Mouse (Mus musculus): ENCODE results near the gene Ifitm2.
A peak's percentile ranks its signal among the peaks of the same experiment; 100 is the strongest.

Gene Ifitm2

DNA sequence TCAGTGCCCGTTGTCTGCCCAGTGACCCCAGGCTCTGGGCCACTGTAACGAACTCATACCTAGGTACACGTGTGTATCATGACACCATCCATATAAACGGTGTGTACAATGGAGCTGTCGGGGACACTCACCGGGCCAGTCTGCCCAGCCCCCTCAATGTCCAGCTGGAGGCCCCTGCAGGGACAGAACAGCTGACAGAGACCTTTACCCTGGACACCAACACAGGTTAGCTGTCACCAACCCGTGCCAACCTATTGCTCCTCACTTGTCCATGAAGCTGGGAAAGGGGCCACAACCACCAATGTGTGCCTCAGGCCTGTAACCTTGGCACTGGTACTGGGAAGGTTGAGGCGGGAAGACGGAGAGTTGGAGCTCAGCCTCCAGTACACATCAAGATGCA is 13.4 kb downstream of the Ifitm2 start:
- no peak for DNase-seq

DNA sequence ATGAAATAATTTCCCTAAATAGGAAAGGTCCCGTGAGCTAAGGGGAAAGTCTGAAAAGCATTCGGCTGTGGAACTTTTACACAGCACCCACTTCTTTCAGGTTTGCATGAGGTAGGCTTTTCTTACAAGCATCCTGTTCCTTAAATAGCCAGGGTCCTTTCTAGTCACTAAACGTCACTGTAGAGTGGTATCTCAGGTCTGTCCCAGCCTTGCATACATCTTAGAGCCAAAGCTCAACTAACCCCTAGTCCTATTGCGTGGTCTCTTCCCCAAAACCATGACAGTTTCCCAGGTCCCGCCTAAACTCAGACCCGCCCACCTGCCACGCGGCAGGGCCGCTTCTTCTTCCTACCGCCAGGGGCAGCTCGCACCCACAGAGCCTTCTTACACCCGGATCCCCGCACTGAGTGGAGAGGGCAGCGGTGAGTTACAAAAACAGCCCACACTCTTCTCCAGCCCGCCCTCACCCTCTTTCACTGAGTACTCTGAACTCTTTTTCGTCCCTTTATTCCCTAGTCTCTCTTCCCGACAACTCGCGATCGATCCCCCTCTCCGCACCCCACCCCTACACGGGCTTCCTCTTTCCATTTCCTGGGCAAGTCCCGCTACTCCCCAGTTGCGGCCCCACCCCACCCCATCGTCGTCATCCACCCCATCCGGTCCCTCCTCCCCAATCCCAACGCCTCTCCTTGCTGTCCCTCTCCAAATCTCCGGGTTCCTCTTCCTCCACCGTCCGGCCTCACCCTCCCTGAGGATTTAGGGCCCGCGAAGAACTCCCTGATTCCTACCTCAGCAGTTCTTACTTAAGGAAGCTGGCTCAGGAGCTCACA is 14.3 kb downstream of the Ifitm2 start, which contains the start of gene Pgghg:
Gene Pgghg, plus strand, starts transcription at position 170 of the 830 bp plus-strand sequence.
- DNase-seq, result peak; percentile 84

GRCm38 (mm10) chr7:140939669-140940171 is 16.1 kb downstream of the Ifitm2 start:
- DNase-seq, result no peak

- DNase-seq, result no peak
Observed at GRCm38 (mm10) chr7:140938896-140939295, 16.9 kb downstream of the Ifitm2 start.

DNA sequence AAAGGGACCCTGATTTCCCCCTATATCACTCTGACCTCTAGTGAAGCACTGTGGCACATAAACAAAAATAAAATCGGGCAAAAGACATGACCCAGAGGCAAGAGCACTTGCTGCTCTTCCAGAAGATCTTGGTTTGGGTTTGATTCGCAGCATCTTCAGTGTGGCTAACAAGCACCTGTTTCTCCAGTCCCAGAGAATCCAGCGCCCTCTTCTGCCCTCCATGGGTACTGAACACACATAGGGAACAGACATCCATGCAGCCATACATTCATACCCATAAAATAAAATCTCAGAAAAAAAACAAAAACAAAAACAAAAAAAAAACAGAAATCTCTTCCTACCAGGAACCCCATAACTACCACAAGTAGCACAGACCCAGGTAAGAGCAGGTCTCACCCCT is 17.4 kb downstream of the Ifitm2 start:
- DNase-seq, result no peak

- DNase-seq, result no peak
Observed at GRCm38 (mm10) chr7:140927181-140927580, 28.6 kb downstream of the Ifitm2 start.

- no peak for DNase-seq
Observed at GRCm38 (mm10) chr7:140923070-140923775, 32.6 kb downstream of the Ifitm2 start.

- peak; percentile 93 for DNase-seq
Observed at GRCm38 (mm10) chr7:140922398-140923069, 33.3 kb downstream of the Ifitm2 start.

DNA sequence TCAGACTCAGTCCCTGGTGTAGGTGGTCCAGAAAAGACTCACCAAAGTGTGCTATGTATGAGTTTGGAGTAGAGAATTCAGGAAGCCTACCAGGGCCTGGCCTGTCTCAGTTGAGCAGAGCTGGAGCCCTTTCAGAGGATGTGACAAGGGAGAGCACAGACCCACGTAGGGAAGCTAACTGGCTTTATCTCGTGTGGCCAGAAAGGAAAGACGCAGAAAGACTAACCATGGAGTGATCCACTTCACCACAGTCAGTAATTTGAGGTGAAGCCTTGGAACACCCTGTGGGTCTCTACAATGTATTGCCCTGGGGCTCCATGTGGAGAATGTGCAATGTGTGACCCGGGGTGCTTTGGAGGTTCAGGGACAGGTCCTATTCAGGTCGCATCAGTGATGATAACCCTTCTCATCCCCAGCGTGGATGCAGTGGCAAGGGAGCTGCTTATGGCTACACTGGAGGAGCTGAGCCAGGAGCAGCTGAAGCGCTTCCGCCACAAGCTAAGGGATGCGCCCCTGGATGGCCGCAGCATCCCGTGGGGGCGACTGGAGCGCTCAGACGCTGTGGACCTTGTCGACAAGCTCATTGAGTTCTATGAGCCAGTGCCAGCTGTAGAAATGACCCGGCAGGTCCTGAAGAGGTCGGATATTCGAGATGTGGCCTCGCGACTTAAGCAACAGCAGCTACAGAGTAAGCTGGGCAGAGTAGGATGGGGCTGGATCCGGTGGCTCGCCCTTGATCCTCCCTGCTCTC is 34.4 kb downstream of the Ifitm2 start:
- peak; percentile 37 for DNase-seq

DNA sequence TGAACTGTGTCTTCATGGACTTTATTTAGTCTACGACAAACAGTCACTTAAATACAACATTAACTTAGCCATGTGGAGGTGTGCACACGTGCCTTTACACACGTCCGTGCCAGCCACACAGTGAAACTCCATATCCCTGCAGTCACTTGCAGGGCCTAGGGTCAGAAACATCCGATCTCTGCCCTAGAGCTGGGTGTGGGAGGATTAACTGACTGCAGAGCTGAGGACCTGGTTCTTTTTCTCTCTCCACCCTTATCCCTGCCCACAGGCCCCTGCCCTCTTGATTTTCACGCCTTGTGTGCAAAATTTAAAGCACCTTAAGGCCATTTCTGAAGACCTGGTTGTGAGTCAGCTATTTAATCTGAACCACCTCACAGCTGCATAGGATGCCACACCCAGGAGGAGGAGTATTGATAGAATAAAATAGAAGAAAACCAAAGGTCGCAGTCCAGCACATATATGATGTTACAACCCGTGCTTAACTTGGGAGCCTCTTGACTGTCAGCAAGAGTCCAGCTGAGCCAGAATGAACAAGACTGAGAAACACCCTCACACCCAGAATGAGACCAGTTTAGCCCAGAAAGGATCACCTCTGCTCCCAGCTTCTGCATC is 35.3 kb downstream of the Ifitm2 start, which contains the start of gene Nlrp6:
Gene Nlrp6, plus strand, starts transcription at position 485 of the 612 bp plus-strand sequence.
- DNase-seq, result no peak

DNA sequence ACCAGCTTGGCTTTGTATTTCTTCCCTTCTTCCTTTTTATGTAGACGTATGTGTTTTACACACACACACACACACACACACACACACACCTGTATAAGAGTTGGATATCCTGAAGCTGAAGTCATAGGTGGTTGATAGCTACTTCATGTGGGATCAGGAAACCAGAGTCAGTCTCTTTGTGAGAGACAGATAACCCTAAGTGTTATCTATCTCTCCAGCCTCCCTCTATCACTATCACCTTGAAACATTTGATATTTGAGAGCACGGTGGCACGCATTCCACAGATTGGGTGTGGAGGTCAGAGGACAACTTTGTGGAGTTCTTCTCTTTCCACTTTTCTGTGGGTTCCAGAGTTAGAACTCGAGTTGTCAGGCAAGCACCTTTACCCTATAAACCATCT is 35.9 kb downstream of the Ifitm2 start:
- no peak for DNase-seq

DNA sequence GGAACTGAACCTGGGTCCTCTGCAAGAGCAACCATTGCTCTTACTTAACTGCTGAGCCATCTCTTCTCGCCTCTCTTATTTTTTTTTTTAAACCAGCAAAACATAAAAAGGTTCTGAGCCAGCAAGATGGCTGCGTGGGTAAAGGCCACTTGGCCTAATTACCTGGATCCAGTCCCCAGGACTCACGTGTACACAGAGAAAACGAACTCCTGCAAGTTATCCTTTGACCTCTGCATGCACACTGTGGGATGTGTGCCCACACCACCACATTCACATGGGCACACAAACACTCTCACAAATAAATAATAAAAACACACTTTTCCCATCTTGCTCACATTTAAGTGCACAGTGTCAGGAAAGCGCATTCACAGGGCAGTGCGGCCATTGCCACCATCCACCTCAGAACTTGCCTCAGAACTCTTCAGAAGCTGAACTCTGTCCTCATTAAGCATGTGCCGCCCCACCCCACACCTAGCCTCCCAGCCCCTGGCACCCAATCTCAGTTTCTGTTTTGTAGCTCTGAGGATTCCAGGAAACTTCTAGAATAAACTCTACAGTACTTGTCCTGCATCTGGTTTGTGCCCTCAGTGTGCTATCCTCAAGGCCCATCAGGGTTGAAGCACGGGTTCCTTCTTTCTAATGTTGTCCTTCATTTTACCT is 41.6 kb downstream of the Ifitm2 start:
- DNase-seq, result peak; percentile 76

GRCm38 (mm10) chr7:140912846-140913482 is 42.8 kb downstream of the Ifitm2 start:
- DNase-seq, result peak; percentile 60

DNA sequence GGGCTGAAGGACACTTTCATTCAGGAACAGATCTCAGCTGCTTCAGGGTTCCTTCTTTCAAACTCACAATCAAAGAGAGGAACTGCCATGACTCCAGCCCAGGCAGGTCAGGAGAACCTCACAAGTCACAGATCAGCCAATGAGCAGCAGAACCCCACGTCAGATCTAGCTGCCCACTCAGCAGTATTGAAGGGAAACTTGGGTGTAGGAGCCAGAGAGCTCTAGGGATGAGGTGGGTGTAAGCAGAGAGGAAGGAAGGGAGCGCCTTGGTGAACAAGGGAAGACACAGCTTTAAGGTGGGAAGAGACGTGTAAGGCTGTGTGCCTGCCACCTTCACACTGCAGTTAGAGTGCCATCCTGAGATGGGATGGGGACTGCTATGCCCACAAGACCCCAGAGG is 43.5 kb downstream of the Ifitm2 start:
- DNase-seq, result no peak

GRCm38 (mm10) chr7:140908634-140909107 is 47.1 kb downstream of the Ifitm2 start:
- peak; percentile 90 for DNase-seq

- no peak for DNase-seq
Observed at GRCm38 (mm10) chr7:140908181-140908580, 47.6 kb downstream of the Ifitm2 start.

DNA sequence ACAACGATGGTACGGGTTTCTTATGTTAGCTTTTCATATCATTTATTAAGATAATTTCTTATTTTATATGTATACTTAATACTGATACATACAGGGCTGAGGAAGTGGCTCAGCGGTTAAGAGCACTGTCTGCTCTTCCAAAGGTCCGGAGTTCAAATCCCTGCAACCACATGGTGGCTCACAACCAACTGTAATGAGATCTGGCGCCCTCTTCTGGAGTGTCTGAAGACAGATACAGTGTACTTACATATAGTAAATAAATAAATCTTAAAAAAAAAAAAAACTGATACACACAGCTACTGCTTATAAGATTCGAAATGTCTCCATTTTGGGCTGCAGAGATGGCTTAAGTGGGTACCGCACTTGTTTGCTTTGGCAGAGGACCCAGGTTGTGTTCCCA is 48.1 kb downstream of the Ifitm2 start:
- no peak for DNase-seq

DNA sequence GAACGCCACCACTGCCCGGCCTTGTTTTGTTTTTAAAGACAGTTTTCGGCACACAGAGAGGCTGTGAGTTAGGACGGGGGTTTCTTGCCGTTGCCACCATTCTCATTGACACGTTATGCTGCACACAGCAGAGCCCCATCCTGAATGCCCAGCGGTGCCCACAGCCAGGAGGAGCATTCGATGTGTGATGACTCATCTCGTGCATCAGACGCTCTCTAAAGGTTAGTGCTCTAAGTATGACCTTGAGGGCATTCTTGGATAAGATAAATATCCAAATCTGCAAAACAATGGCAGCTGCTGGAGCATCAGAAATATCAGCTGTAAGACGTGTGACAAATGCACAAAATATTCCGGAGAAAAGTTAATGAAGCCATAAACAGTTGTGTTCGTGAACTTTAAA is 48.7 kb downstream of the Ifitm2 start:
- no peak for DNase-seq

GRCm38 (mm10) chr7:140905642-140906081 is 50.1 kb downstream of the Ifitm2 start:
- peak; percentile 63 for DNase-seq
